Mouse (Mus musculus) olfactory bulb, adult 2 months (tissue): ENCODE measurements at regions not wholly inside any gene's neighbourhood (a gene's known extent, or its start where the extent isn't known, plus 50 kb on each side); places are given as distances from the start of the nearest gene placed in this dataset.

Experiments used
- CTCF ChIP-seq: fragments of 200-500 bp; IDR thresholded peaks from 2 replicates; pipeline ENCODE4 v1.5.1; 2012; ENCODE audit warnings: low read depth, mild to moderate bottlenecking, low read length, moderate library complexity; ENCODE audit not compliant: insufficient read depth
- POLR2A ChIP-seq: fragments of 200-500 bp; IDR thresholded peaks from 2 replicates; pipeline ENCODE4 v1.6.1; 2012; ENCODE audit warnings: mild to moderate bottlenecking, low read depth, low read length, moderate library complexity; ENCODE audit not compliant: insufficient read depth

DNA sequence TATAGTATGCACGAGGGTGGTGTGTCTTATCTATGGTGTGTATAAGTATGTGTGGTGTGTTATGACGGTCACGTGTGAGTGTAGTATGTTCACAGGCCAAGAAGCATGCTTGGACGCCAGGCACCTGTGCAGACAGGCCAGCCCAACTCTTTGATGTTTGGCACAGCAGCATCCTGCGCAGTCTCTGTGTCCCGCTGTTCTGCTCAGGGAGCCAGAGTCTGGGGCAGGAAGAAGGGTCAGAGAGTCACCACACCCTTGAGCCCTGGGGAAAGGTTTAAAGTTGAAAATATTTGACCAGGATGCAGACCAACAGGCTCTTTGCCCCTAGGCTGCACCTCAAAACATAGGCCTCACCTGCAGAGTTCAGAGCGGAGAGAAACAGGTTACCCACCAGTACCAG lies 172.2 kb upstream of the Rpl34 start:
- TF ChIP-seq POLR2A (no peak), CTCF (no peak)
